Mouse (Mus musculus) left cerebral cortex, postnatal 14 days (tissue): Measurements from ENCODE around the gene Egln2. TPM values are rescaled to one million over a fixed set of nuclear protein-coding genes. Genes with fewer than 3 reads are reported as not detected.
A peak's percentile ranks its signal among the peaks of the same experiment; 100 is the strongest.

ENCODE experiments used
- DNase-seq, 2 experiments: peaks; one replicate each; pipeline ENCODE4 v3.0.0; 2021 to 2022; ENCODE audit warnings: low spot score in 2 of 2, mixed read lengths in 1 of 2
- intact Hi-C: fragments of 180-260 bp; cut with DNase I; formaldehyde crosslinking; loops from one replicate; pipeline ENCODE4 v1.15.1; 2025
- total RNA-seq, 2 experiments: library from RNA; stranded (reverse); gene quantifications; 2 replicates each; pipeline ENCODE4 v1.2.3; 2021

The Egln2 gene
- total RNA-seq, 2 experiments from 2014 or later = 90.8 to 100 TPM

GRCm38 (mm10) chr7:27178324-27179216 lies 12.0 kb upstream of the Egln2 start, which contains the start of gene Rab4b:
Gene Rab4b, minus strand, starts transcription at chr7:27178896.
- intact Hi-C loops = no loop called here

GRCm38 (mm10) chr7:27177942-27178323 lies 11.3 kb upstream of the Egln2 start:
- no peak for DNase-seq
- intact Hi-C loops = no loop called here

More at GRCm38 (mm10) chr7:27178324-27179216, 12.0 kb upstream of the Egln2 start, which contains the start of gene Rab4b:
- peak; percentile 100 for DNase-seq

- intact Hi-C loops = no loop called here
- no peak for DNase-seq
Measured at GRCm38 (mm10) chr7:27174896-27175295, 8.3 kb upstream of the Egln2 start.

DNA sequence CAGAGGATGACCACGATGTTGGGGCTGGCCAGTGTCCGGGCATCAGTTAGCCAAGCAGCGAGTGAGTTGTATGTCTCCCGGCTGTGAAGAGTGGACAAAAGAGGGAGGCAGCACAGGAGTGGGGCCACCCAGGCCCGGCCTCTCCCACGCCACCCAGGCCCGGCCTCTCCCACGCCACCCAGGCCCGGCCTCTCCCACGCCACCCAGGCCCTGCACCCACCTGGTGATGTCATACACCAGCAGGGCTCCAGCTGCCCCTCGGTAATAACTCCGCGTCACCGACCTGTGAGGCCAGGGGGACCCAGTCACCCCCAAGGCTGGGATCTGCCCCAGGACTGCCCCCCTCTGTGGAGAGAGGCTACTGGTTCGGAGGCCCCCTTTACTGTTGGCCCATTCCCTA lies 7.9 kb upstream of the Egln2 start:
- no peak for DNase-seq
- intact Hi-C loops = no loop called here

DNA sequence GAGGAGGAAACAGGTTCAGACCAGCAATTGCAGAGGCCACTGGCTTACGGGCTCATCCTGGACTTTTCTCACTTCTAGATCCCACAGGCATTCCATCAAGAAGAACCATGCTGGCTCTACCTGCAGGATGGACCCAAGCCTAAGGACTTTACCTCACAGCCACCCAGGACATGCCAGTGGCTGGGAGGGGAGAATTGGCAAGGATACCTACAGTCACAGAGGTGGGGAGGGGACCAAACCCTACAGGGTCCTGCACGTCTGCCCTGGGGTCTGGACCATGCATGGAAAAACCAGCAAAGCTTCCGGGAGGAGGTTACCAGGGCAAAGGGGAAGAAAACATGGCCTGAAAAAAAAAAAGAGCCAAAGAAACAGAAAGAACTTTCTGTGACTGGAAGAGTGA lies 4.4 kb upstream of the Egln2 start:
- intact Hi-C loops = no loop called here
- DNase-seq = no peak

- no peak for DNase-seq
- intact Hi-C loops = no loop called here
Measured at GRCm38 (mm10) chr7:27168371-27168770, 1.8 kb upstream of the Egln2 start.

DNA sequence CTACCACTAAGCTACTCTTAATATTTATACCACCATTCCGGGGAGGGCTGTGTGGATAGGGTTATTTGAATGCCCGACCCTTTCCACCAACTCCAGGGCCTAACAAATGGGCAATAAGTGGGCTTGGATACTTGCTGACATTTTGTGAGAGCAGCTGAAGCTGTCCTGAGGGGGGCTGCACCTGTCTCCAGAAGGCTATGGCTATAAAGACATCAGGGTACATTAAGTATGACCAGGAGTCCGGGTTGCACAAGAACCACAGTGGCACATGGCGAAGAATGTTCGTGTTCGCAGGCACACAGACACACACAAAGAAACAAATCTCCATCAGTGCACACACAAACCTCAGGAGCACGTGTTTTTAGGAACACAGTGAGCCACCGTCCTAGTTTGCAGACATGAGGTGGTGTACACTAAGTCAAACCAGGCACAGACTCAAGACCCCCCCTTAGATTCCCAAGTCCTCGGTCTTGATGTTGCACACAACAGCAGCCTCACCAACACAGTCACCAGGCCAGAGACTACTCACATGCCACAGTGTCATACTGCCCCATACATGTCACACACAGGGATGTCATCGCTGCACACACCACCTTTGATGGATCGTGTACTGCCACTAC lies 983 bp upstream of the Egln2 start:
- no peak for DNase-seq
- intact Hi-C loops = no loop called here

GRCm38 (mm10) chr7:27166229-27166613 lies 381 bp downstream of the Egln2 start:
- DNase-seq = peak; percentile 72 to 74
- intact Hi-C loops = no loop called here

- intact Hi-C loops = no loop called here
- DNase-seq = no peak
Measured at GRCm38 (mm10) chr7:27165696-27166095, 906 bp downstream of the Egln2 start.

DNA sequence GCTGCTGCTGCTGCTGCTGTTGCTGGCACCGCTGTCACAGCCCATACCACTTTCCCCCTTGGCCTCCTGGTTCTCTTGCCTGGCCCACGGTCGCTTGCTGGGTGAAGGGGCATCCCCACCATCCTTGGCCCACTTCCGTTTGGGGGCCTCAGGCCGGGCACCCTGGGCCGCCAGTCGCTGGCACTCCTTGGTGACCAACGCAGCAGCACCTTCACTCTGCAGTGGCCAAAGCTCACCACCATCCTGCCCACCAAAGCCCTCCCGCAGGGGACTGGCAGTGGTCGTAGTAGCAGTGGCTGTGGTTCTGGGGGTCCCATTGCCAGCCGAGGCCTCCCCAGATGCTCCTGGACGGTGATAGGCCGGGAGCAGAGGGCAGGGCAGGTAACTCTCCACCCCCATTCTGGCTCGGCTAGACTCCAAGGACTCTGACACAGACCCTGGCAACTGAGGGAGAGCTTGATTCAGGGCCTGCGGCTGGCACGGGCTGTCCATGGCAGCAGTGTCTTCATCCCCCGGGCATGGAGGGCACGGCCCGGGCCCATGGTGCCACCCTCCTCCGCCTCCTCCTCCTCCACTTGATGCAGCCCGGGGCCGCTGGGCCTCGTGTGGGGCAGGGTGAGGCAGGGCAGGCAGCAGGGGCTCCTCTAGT lies 1.5 kb downstream of the Egln2 start:
- DNase-seq = no peak
- intact Hi-C loops = no loop called here

- intact Hi-C loops = no loop called here
- DNase-seq = no peak
Measured at GRCm38 (mm10) chr7:27164112-27164947, 2.3 kb downstream of the Egln2 start.

- no peak for DNase-seq
- intact Hi-C loops = no loop called here
Measured at GRCm38 (mm10) chr7:27163450-27163805, 3.2 kb downstream of the Egln2 start.

- intact Hi-C loops = no loop called here
- no peak for DNase-seq
Measured at GRCm38 (mm10) chr7:27162780-27163449, 3.7 kb downstream of the Egln2 start.

DNA sequence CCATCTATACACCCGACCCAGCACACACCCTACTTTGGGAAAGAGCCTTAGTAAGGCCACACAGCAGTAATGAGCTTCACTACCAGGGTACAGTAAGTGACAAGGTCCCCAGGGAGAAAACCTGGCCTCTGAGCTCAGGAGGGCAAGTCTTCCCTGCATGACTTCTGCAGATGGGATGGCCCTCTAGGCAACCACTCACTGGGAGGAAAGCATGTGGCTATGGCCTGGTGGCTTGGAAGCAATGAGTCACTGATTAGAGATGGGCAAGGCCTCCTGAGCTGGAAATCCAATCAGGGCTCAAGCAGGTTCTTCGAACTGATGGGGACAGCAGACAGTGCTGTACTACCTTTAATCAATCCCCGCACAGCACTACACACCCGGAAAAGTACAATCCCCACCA lies 4.9 kb downstream of the Egln2 start:
- intact Hi-C loops = no loop called here

DNA sequence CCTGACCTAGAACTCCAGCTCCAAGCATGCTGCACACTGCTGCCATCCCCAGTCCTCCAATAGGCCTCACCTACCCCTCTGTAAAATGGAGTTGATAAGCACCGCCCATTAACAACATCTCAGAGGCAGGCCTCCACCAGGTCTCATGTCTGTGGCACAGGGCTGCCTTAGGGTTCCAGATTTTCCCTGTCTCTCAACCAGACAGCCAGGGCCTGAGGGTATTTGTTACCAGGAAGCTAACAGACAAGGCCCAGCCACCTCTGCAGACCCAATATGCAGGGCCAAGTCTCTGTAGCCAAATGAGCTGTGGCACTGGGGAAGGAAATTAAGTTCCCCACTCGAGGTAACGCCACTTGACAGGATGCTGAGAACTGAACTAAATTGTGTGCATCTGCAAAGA lies 5.7 kb downstream of the Egln2 start:
- DNase-seq = no peak
- intact Hi-C loops = no loop called here

More for the DNA sequence above, 4.9 kb downstream of the Egln2 start:
- DNase-seq = no peak

DNA sequence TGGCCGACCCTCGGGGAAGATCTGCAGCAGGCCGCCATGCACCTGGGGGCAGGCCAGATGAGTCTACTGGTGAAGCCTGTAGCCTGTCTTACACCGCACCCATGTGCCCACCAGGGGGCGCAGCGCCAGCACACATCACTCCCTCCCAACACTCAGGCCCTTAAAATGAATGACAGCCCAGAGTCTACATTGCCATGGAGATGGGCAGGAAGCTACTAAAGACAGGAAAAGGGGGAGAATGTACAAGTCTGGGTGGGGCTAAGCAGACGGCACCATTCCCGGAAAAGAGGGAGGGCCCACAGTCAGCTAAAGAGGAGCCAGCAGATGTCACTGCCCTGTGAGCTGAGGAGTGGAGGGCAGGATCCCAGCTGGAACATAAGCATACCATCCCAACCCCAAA lies 6.7 kb downstream of the Egln2 start:
- peak; percentile 91 to 97 for DNase-seq
- intact Hi-C loops = no loop called here

DNA sequence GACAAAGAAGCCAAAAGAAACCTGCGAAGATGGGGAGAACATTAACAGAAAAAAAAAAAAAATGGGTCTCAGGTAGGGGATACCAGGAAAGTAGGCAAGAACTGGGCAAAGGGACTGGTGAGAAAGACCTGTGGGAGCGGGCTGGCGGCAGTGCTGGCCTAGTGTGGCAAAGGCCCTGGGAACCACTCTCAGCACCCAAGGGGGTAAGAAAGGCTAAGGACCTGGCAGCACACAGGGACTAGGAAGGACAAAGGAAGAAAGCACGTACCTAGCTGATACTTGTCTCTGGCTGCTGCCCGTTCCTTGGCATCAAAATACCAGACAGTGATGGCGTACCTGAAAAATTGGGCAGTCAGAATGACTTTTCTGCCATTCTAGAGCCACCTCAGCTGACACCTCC lies 7.3 kb downstream of the Egln2 start:
- intact Hi-C loops = no loop called here
- no peak for DNase-seq

GRCm38 (mm10) chr7:27158171-27158570 lies 8.4 kb downstream of the Egln2 start:
- intact Hi-C loops = no loop called here
- DNase-seq = no peak

DNA sequence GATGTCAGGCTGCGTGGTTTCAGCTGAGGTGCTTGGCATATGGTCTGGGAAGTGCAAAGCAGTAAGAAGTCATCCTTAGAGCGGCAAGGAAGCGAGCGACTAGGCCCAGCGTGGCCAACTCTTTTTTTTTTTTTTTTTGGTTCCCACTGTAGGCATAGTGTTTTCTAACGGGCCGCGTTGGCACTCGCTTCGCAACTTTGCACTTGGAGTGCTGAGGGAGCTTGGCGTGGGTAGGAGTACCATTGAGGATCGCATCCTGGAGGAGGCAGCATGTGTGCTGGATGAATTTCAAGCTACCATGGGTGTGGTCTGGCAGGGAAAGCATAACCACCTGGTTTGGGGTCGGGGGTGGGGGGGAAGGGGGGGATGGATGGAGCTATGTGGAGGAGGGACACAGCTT lies 10.6 kb downstream of the Egln2 start:
- DNase-seq = peak in 1 of 2 experiments; percentile 66
- intact Hi-C loops = no loop called here
